12 mouse cellular contexts compared by ENCODE assay signal in genomic region chr16:78274825-78275455, GRCm38 (mm10). TPM values are rescaled to one million over a fixed set of nuclear protein-coding genes. Genes with fewer than 3 reads are reported as not detected.
DNase-seq lines count a peak whose midpoint lies in the region; ATAC-seq lines count a peak whose summit lies in the region.
"Had no signal": no experiment of that assay in that cellular context is flagged by ENCODE, and none has a peak within 500 bp of the region (broad histone marks: within the 10 kb centered on the region; RNA-seq: fewer than 3 reads in every experiment).

No protein-coding gene starts in this region.

- peak overlapping the region; percentile 43 for H3K4me2 ChIP-seq in heart, embryonic 16.5 days (ENCODE audit: low read depth, low read length)

- H3K27me3 ChIP-seq in heart, embryonic 16.5 days (ENCODE audit: control insufficient read depth, insufficient read depth, low read length) = no peaks in the 10 kb centered on the region
- H3K27me3 ChIP-seq: Patski had no signal

- no peaks in the 10 kb centered on the region for H3K36me3 ChIP-seq in heart, embryonic 16.5 days (ENCODE audit: control insufficient read depth, insufficient read depth)
- H3K36me3 ChIP-seq: embryonic facial prominence, embryonic 10.5 days had no signal

- peaks cover 11% of the 10 kb centered on the region for H3K4me1 ChIP-seq in heart, embryonic 16.5 days (ENCODE audit: control insufficient read depth, insufficient read depth, low read length)
- H3K4me1 ChIP-seq: embryonic facial prominence, embryonic 10.5 days had no signal

- peak overlapping the region; percentile 93 for H3K27ac ChIP-seq in heart, embryonic 16.5 days (ENCODE audit: low read length)
- H3K27ac ChIP-seq: embryonic facial prominence, embryonic 10.5 days had no signal

- ATAC-seq in cerebellum, adult (ENCODE audit: insufficient number of reproducible peaks, low FRiP score, low TSS enrichment) = peak; percentile 43; the same call in 1 of the 2 replicates
- ATAC-seq in heart, embryonic 16.5 days (replicated peaks; ENCODE audit: extremely low read depth, insufficient read depth, low FRiP score) = peak; percentile 92
- ATAC-seq: lung, postnatal 0 days; Patski had no signal

- 49% methylated on average over 9 of the region's 9 CpGs for WGBS in heart, embryonic 16.5 days

- H3K4me3 ChIP-seq in heart, embryonic 16.5 days (ENCODE audit: low read length) = 0 out of 2 replicates have a peak overlapping the region, but pooled peaks have one; percentile 5
- H3K4me3 ChIP-seq: embryonic facial prominence, embryonic 10.5 days had no signal

- DNase-seq in cerebellum, adult 11 months = no peak
- peak; percentile 11 for DNase-seq in layer of hippocampus, adult 11-12 months (ENCODE audit: low spot score)
- DNase-seq in layer of hippocampus, adult 8-10 months (ENCODE audit: low spot score in 2 of 2) = no peak
- peak; percentile 65 for DNase-seq in brain, adult 2 months (ENCODE audit: low read depth, low spot score)
- DNase-seq in retina, embryonic 14.5 days (ENCODE audit: low spot score) = no peak
- no peak for DNase-seq in MN1 (ENCODE audit: low spot score)
- DNase-seq: kidney, adult 18-20 months had no signal

- H3K9ac ChIP-seq in heart, embryonic 16.5 days (ENCODE audit: low read length) = peak overlapping the region; percentile 49

- no peaks in the 10 kb centered on the region for H3K9me3 ChIP-seq in heart, embryonic 16.5 days (replicated peaks; ENCODE audit: control insufficient read depth, low read length)
- H3K9me3 ChIP-seq: embryonic facial prominence, embryonic 10.5 days had no signal

RNA-seq across cellular contexts. Expression of gene Cxadr, which starts 26.3 kb away (rescaled TPM):
- 10 to 100 TPM; 15.7 to 23.2 (median 19.4) TPM for total RNA-seq in layer of hippocampus, adult 8-10 months (2022)
- 25.8 and 28.5 TPM in 2 replicates for polyA plus RNA-seq in heart, embryonic 16.5 days (2015; fragmentation: Nextera tagmentation; extraction: Ambion mirVana)

Comparison
In these comparisons a context has a peak if more than half of its experiments do, and no peak if none do; other contexts are left out.
1. DNase-seq: peak in layer of hippocampus, adult 11-12 months (single experiment) and brain, adult 2 months (single experiment); none in cerebellum, adult 11 months (single experiment), layer of hippocampus, adult 8-10 months (0 of 2), retina, embryonic 14.5 days (single experiment) and MN1 (single experiment).